Mouse (Mus musculus) brown adipose tissue, adult 24 weeks (tissue): ENCODE measurements around the gene Rfx2. TPM values are rescaled to one million over a fixed set of nuclear protein-coding genes. Genes with fewer than 3 reads are reported as not detected.

ENCODE experiments used
- H3K27ac ChIP-seq: fragments of 200-500 bp; replicated peaks from 2 replicates; pipeline ENCODE4 v1.5.1; 2012; ENCODE audit warnings: low read depth, mild to moderate bottlenecking, low read length
- H3K4me1 ChIP-seq: fragments of 200-500 bp; 2 replicates; pipeline ENCODE4 v1.6.1; 2012; ENCODE audit warnings: low read length, mixed read lengths; ENCODE audit not compliant: control insufficient read depth, insufficient read depth, insufficient read length
- H3K4me3 ChIP-seq: fragments of 200-500 bp; 2 replicates; pipeline ENCODE4 v1.5.1; 2012; ENCODE audit warnings: low read depth, mild to moderate bottlenecking, low read length, moderate library complexity; ENCODE audit not compliant: insufficient read depth
- polyA plus RNA-seq: library from polyadenylated mRNA; stranded (reverse); fragments of >200 nt; gene quantifications from 2 replicates; pipeline ENCODE4 v1.2.4, GENCODE M21; 2012; ENCODE audit not compliant: missing spikeins, insufficient read depth, insufficient read length

Rfx2 gene
- polyA plus RNA-seq, 1 experiment = 2.5 TPM

GRCm38 (mm10) chr17:56758132-56758531, 72.7 kb downstream of the Rfx2 start:
- Histone ChIP-seq H3K27ac (no peak overlapping the region), H3K4me3 (no peak overlapping the region), H3K4me1 (peaks cover 5% of the 10 kb centered on the region; the same call in 1 of the 2 replicates)

DNA sequence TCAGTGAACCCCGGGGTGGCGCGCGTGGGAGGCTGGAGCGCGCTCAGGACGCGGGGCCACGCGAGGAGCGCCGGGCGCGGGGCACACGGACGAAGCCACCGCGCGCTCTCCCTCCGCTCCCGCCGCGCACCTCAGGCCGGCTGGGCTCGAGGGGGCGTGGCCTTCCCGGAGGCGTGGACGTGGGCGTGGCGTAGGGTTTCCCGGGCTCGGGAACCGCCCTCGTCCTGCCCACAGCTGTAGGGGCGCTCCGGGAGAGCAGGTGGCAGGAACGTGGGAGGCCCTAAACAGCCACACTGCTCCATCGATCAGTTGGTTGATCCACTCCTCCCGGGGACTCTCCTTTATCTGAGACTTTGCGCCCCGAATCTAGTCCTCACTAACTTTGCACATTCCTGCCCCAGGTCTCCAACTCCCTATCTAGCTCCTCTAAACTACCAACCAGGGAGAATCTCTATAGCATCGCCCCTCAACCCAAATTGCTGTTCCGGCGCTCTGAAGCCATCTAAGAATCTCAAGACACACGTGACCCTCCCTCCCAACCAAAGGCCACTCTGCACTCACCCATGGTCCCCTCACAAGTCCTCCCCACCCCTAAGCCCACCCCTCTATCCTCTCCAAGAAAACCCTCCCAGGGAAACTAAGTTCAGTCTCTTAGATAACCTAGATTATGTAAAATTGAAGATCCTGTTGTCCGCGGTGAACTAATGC, 73.2 kb downstream of the Rfx2 start, which contains the start of gene Nrtn:
Gene Nrtn, minus strand, starts transcription at position 115 of the 708 bp plus-strand sequence.
- H3K4me1 ChIP-seq = no peaks in the 10 kb centered on the region
- peak within 1 kb of the TSS; percentile 63 for H3K4me3 ChIP-seq
- no peak within 1 kb of the TSS for H3K27ac ChIP-seq

DNA sequence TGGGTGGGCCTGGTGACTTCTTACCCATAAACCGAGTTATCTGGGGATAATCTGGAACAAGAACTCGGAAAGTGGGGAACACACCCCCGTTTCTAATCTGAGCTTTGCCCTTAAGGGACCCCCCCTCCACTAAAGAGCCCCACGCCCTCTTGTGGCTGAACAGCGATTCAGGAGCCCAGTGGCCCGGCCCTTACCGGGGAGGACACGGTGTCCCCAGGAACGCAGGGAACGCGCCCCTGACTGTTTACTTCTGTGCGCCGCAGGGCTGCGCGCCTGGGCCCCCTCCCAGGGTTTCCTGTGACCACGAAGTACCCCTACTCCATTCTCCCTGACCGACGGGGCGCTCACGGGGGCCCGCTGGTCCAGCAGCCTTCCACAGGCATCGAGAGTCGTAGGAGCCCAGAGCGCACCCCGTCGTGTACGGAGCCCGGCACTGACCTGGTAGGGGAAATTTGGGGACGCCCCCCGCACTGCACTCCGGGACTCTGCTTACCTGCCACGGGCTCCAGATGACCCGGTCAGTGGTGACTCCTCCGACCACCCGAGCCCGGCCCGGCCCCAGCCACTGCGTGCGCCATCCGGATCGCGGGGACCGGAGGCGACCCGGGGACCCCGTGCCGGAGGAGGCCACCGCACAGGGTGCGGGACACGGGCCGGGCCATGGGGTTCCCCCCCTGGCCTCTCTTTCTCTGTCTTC, 74.0 kb downstream of the Rfx2 start:
- Histone ChIP-seq H3K4me3 (peak overlapping the region; percentile 63), H3K4me1 (no peaks in the 10 kb centered on the region), H3K27ac (no peak overlapping the region)

- Histone ChIP-seq H3K4me1 (no peaks in the 10 kb centered on the region), H3K4me3 (no peak overlapping the region)
Observed at GRCm38 (mm10) chr17:56754271-56755185, 76.3 kb downstream of the Rfx2 start.

GRCm38 (mm10) chr17:56753452-56753851, 77.4 kb downstream of the Rfx2 start:
- no peak overlapping the region for H3K4me3 ChIP-seq
- H3K27ac ChIP-seq = no peak overlapping the region
- no peaks in the 10 kb centered on the region for H3K4me1 ChIP-seq

More at GRCm38 (mm10) chr17:56754271-56755185, 76.3 kb downstream of the Rfx2 start:
- no peak overlapping the region for H3K27ac ChIP-seq

DNA sequence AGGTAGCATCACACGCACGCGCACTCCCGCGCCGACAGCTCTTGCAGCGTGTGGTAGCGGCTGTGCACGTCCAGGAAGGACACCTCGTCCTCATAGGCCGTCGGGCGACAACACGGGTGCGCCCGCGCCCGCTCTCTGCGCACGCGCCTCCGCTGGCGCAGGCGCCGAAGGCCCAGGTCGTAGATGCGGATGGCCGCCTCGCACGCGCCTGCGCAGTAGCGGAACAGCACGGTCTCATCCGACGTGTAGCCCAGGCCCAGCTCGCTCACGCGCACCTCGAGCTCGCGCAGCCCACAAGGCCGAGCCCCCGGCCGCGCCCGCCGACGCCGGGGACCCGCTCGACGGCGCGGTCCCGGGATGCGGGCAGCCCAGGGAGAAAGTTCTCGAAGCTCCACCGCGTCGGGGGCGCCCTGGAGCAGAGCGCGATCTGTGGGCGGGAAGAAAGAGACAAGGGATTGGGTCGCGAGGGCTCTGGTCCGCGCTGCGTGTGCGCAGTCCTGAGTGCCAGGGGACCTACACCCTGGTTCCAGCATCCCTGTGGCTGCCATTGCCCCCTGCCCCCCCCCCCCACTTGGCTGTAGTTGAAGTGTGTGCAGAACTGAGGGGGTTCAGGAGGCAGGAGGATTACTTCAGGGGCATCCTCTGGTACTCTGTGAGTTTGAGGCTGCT, 79.3 kb downstream of the Rfx2 start:
- peak overlapping the region; percentile 23; the same call in 1 of the 2 replicates for H3K4me3 ChIP-seq
- H3K4me1 ChIP-seq = no peaks in the 10 kb centered on the region

DNA sequence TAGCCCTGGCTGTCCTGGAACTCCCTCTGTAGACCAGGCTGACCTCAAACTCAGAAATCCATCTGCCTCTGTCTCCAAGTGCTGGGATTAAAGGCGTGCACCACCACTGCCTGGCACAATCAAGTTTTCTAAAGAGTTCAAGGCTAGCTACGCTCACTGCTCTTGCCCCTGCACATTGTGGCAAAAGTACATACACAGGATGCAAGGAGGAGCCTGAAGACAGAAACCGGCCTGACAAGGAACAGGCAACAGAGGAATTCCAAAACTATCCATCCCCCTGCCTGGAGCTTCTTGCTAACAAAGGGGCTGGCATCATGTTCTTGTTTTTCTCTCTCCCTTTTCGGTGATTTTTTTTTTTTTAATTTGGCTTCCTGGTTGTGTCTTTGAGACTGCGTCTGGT, 86.6 kb downstream of the Rfx2 start:
- Histone ChIP-seq H3K27ac (no peak overlapping the region), H3K4me1 (no peaks in the 10 kb centered on the region)

More for the DNA sequence above, 79.3 kb downstream of the Rfx2 start:
- no peak overlapping the region for H3K27ac ChIP-seq

GRCm38 (mm10) chr17:56740788-56741160, 90.0 kb downstream of the Rfx2 start:
- Histone ChIP-seq H3K4me3 (no peak overlapping the region), H3K27ac (no peak overlapping the region), H3K4me1 (no peaks in the 10 kb centered on the region)

More for the DNA sequence above, 86.6 kb downstream of the Rfx2 start:
- H3K4me3 ChIP-seq = no peak overlapping the region

GRCm38 (mm10) chr17:56740118-56740787, 90.6 kb downstream of the Rfx2 start:
- Histone ChIP-seq H3K4me1 (no peaks in the 10 kb centered on the region), H3K27ac (no peak overlapping the region)

DNA sequence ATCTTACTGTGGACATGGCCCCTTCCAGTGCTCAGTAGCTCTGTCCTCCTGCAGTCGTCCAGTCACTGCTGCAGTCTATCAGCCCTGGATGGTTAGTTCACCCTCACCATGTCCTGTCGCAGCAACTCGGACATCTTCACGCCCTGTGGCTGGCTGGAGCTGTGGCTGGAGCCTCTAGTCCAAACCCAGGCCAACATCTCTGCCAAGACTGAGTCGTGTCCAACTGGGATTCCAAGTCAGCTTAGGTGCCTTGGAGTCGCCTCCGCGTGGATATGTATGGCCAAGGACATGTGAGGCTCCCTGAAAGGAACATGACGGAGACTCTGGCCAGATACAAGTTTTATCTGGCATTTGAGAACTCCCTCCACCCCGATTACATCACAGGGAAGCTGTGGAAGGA, 92.6 kb downstream of the Rfx2 start:
- Histone ChIP-seq H3K27ac (no peak overlapping the region), H3K4me3 (no peak overlapping the region), H3K4me1 (no peaks in the 10 kb centered on the region)

More at GRCm38 (mm10) chr17:56740118-56740787, 90.6 kb downstream of the Rfx2 start:
- no peak overlapping the region for H3K4me3 ChIP-seq

DNA sequence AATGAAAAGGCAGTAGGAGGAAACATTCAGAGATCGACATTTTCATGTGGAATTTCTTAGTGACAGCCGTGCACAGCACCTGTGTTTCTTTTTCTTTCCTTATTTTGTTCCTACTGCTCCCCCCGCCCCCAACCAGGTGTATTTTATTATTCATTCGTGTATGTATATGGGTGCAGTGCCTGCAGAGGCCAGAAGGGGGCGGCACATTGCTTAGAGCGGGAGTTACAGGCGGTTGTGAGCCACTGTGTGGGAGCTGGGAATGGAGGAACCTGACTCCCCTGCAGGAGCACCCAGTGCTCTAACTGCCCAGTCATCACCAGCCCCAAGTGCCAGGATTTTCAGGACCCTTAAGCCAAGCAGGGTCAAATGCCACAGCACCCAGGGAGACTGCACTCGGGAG, 94.3 kb downstream of the Rfx2 start:
- Histone ChIP-seq H3K4me1 (no peaks in the 10 kb centered on the region), H3K27ac (no peak overlapping the region), H3K4me3 (no peak overlapping the region)

GRCm38 (mm10) chr17:56729656-56730055, 101.2 kb downstream of the Rfx2 start:
- H3K27ac ChIP-seq = no peak overlapping the region
- no peaks in the 10 kb centered on the region for H3K4me1 ChIP-seq
- no peak overlapping the region for H3K4me3 ChIP-seq

DNA sequence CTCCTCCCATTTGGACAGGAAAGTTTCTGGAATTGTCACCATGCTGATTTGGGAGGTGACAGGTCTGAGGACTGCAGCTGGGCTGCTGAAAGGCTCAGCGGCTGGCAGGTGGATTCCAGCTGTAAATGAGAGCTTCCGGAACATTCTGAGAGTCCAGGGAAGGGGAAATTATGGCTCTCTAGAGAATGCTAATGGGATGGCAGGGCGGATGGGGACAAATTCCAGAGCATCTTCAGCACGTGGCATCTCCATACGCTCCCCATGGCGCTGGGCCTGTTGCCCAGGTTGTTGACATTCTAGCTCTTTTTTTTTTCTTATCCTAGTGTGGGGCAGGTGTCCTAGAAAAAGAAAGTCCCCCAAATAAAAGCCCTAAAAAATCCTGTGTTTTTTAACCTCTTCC, 101.7 kb downstream of the Rfx2 start:
- Histone ChIP-seq H3K4me3 (no peak overlapping the region), H3K4me1 (no peaks in the 10 kb centered on the region), H3K27ac (no peak overlapping the region)

GRCm38 (mm10) chr17:56728117-56728516, 102.7 kb downstream of the Rfx2 start:
- Histone ChIP-seq H3K27ac (no peak overlapping the region), H3K4me1 (no peaks in the 10 kb centered on the region), H3K4me3 (no peak overlapping the region)
